Mouse (Mus musculus) lung, postnatal 10 days (tissue): Measurements from ENCODE around the gene Ano3.

Experiments used
- DNase-seq: peaks from one replicate; pipeline ENCODE4 v3.0.0; 2021

Ano3 gene

GRCm38 (mm10) chr2:110806302-110807093 lies 144.2 kb downstream of the Ano3 start:
- DNase-seq, result no peak

DNA sequence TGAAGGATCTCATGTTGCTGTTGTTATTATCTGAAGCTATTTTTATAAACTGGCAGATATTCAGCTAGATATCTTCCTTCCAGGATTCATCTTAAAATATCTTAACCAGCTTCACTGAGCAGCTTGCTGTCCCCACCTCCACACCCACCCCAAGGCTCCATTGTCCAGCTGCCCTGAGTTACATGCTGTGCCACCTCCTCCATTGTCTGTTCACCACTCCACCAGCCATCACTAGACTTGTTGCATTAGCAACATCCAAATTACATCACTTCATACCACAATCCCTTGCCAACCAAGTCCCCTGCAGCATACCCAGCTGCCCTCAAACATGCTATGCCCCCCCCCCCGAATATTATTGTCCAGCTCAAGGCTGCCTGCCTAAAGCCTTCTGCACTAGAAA lies 154.8 kb downstream of the Ano3 start:
- no peak for DNase-seq

DNA sequence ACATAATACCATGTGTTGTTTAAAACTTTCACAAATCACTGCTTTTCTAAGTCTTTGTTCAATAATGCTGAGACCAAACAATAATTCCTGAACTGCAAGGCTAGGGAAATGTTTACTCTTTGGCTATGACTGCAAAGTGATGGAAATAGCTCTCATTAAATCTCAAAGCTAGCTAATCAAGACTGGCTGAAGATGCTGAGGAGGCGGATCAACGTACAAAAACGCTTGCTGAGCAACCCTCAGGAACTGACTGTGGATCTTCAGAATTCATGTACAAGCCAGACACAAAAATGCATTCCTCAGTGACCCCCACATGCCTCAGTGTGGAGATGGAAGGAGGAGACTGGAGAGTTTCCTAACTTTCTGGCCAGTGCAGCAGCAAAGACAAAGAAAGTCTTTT lies 155.3 kb downstream of the Ano3 start:
- no peak for DNase-seq

DNA sequence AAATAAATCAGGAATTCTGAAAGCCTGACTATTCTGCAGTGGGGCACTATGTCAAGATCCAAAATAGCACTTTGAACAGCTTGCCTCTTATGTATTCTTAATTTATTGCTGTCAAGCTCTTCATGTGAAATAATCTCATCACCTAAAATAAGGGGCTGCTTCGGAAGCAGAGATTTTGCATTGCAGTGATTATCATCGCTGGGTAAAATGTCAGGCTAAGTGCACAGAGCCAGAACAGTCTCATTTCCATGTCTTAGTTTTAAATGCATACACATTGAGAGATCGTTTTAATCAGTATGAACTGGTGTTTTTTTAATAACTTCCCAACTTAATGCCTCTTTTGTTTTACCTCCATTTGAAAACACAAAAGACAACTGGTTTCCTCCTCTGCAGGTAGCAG lies 163.3 kb downstream of the Ano3 start:
- no peak for DNase-seq

GRCm38 (mm10) chr2:110759434-110759833 lies 191.3 kb downstream of the Ano3 start:
- DNase-seq, result no peak

- no peak for DNase-seq
Measured at GRCm38 (mm10) chr2:110757556-110757955, 193.2 kb downstream of the Ano3 start.

DNA sequence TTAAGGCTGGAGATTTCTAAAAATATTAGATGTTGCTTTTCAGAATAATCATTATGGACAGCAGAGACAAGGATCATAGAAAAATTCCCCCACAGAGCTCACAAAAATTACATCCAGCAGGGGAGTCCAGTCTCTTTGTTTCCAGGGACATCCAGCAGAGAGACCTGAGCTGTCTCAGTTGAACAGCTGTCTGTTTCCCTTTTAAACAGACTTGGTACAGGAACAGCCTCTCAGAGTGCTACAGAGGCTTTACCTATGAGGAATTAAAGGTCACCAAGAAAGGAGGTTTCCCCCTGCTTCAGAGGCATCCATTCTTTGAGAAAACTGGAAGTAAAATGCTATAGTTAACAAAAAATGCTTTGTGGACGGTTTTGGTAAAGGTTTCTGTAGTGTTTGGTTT lies 210.2 kb downstream of the Ano3 start:
- no peak for DNase-seq

DNA sequence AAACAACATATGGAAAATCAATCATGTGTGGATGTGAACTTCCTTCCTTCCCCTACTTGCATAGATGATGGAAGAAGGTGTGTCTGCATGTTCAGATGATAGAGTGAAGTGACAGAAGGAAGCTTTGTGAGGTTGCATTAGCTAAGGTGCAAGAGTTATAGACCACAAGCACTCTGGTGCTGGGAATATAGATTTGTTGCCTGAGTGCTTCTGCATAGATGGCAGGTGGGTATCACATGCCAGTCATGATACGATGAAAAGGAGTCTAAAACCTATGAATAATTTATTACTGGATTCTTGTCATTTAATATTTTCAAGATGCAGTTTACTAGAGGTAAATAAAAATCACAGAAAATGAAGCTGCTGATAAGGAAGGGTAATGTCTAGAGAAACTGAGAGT lies 210.9 kb downstream of the Ano3 start:
- DNase-seq, result no peak

- no peak for DNase-seq
Measured at GRCm38 (mm10) chr2:110737981-110738380, 212.7 kb downstream of the Ano3 start.

DNA sequence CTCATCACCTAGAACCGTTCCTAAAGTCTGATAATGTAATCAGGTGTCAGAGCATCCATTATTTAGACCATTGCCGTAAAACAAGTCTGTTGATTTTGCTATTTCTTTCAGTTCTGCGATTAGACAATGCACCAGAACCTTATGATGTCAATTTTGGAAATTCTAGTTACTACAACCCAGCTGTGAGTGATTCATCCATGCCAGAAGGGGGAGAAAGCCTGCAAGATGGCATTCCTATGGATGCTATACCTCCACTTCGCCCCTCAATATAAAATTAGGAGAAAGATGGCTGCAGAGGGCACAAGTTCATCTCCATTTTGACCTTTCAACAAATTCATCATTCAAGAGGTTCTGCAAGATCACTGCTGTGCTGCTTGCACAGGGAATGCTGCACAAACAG lies 213.5 kb downstream of the Ano3 start:
- no peak for DNase-seq

GRCm38 (mm10) chr2:110726106-110726505 lies 224.6 kb downstream of the Ano3 start:
- no peak for DNase-seq

- no peak for DNase-seq
Measured at GRCm38 (mm10) chr2:110722208-110722607, 228.5 kb downstream of the Ano3 start.

DNA sequence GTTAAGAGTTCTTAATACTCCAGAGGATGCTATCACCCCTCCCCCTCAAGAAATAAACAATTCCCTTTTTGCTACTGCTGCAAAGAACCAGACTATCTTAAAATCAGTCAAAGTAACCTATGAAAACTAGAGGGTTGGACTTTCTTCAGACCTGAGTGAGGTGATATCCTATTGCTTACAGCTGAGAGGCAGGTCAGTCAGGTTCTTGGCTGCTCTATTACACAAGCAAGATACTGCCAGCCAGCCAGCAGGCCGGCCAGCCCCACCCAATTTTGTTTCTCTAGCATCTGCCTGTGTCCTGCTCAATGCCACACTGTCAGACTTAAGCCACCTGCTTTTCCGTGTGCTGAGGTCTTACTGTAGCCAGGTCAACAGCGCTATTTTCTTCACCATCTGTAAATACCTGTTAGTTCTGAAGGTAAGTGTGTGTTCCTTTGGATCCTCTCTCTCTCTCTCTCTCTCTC lies 229.4 kb downstream of the Ano3 start, which contains the start of gene Muc15:
TSS of gene Muc15 (plus strand) at position 51 of the 464 bp plus-strand sequence.
- DNase-seq, result no peak

- DNase-seq, result no peak
Measured at GRCm38 (mm10) chr2:110719051-110719450, 231.7 kb downstream of the Ano3 start.

DNA sequence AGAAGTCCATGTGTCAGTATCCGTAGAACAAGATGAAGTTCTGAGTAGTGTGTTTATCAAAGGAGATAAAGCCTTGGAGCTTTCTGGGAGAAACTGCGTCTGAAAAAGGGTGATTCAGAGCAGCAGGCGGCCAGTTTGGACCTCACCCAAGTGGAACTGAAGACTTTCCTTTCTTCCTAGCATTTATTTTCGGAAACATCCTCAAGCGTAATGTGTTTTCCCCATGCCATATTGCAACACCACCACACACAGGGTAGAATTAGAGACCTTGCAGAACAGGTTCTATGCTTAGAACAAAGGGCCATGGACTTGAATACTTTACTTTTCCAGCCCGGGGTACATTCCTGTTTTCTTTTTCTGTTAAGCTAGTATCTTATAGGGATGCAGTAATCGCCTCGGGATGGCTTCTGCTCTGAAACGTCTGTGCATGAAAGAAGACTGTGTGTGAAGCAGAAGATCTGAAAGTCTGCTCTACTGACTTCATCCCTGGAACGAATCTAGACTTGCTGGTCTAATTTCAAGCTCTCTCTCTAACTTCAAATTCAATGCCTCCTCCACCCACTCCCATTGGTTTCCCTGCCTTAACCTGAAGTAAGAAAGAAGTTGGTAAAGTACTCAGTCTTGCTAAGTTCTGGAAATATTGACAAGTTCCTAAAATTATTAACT lies 240.5 kb downstream of the Ano3 start:
- DNase-seq, result peak; percentile 6

DNA sequence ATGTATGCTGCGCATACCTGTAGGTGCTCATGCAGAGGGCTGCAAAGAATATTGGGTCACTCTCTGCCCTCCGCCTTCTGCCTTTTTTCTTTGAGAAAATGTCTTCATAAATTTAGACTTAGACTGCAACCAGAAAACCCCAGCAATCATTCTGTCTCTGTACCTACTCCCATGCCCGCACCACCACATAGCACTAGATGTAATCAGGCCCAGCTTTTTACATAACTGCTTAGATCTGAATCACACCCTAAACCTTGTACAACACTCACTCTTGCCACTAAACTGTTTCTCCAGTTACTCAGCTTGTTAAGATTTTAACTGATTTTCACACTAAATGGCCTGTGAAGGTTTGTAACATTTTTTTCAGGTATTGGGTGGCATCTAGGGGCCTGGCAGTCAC lies 241.3 kb downstream of the Ano3 start:
- no peak for DNase-seq

DNA sequence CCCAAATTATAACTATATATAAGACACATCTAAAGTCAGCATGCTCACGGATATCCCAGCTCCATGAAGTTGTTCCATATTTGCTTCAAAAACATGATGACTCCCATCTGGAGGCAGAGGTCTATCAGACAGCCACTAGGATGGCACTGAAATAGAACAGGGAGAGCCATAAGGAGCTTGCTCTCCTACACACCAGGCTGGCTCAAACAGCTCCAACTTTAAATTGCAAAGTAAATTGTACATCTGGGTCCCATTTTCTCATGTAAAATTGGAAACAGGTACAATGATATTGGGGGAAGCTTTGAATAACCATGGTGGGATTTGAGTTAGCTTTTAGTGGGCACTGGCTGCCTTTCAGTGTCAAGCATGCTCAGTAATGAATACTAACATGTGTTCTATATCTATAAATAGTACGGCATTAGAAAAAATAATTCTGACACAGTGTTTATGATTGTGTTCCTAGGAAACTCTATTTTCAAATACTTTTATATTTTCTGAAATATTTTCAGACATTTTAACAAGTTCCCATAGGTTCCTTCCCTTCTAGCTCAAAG lies 279.6 kb downstream of the Ano3 start:
- DNase-seq, result no peak

GRCm38 (mm10) chr2:110663329-110663728 lies 287.4 kb downstream of the Ano3 start:
- DNase-seq, result no peak

DNA sequence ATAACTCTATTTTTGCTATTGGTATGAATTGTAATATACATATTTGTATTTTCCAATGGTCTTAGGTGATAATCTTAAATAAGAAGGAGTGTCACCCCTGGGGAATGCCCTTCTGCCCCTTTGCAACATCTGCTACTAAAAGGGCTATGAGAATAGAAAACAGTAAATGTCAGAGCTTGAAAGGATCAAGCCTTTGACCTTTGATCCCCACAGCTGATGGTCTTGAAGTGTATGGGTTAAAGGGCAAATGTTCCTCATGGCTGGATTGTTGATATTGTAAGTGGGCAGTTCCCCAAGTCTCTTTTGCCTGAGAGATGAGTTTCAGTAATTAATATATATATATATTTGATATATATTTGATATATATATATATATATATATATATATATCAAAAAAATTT lies 305.9 kb downstream of the Ano3 start:
- DNase-seq, result no peak

- no peak for DNase-seq
Measured at GRCm38 (mm10) chr2:110644358-110644757, 306.4 kb downstream of the Ano3 start.
